Mouse (Mus musculus): ENCODE data around the gene Tap1. TPM values are rescaled to one million over a fixed set of nuclear protein-coding genes. Genes with fewer than 3 reads are reported as not detected.
A peak's percentile ranks its signal among the peaks of the same experiment; 100 is the strongest.

Gene Tap1
- total and polyA plus RNA-seq, 3 experiments, result 102 to 184 (median 157) TPM

- no peak for TF ChIP-seq SMC3 (IDR thresholded peaks at IDR 0.05; ENCODE audit: low read depth, low read length)
Observed at GRCm38 (mm10) chr17:34179913-34180859, 7.2 kb upstream of the Tap1 start (continued).

GRCm38 (mm10) chr17:34183564-34184219, 3.7 kb upstream of the Tap1 start:
- H3K4me3 ChIP-seq (replicated peaks in 1 of 3; ENCODE audit: low read depth in 2 of 3, low read length in 2 of 3, poor library complexity in 1 of 3), result no peak overlapping the region
- H3K36me3 ChIP-seq (replicated peaks in 1 of 2; ENCODE audit: control insufficient read depth in 1 of 2, insufficient read depth in 1 of 2, low read length in 1 of 2), result peaks cover 27 to 44% of the 10 kb centered on the region in 2 experiments
- H3K4me2 ChIP-seq (ENCODE audit: insufficient read depth, low read depth, poor library complexity, severe bottlenecking), result no peak overlapping the region
- no peak overlapping the region for H3K9ac ChIP-seq (ENCODE audit: insufficient read depth, low read depth)
- no peak for DNase-seq (ENCODE audit: extremely low read depth)
- H3K27ac ChIP-seq (ENCODE audit: insufficient read depth, low read depth), result 0 out of 2 replicates have a peak overlapping the region, but pooled peaks have one; percentile 1
- no peaks in the 10 kb centered on the region for H3K27me3 ChIP-seq (replicated peaks)
- H3K79me2 ChIP-seq (replicated peaks; ENCODE audit: control insufficient read depth, extremely low read depth, insufficient read depth, poor library complexity, severe bottlenecking), result peaks cover 52% of the 10 kb centered on the region
- peaks cover 17 to 61% of the 10 kb centered on the region in 2 experiments; a peak in 3 of 4 replicates for H3K4me1 ChIP-seq (ENCODE audit: control insufficient read depth in 1 of 2, insufficient read depth in 2 of 2)
- dilution Hi-C loops (cut with MboI; ENCODE audit: extremely low pct_ligation_motif_present, extremely low pct_unique_long_range_greater_than_20kb, low sequenced_read_pairs) (no loop called here), in situ Hi-C loops (cut with MboI; ENCODE audit: low pct_ligation_motif_present, low pct_unique_long_range_greater_than_20kb, low sequenced_read_pairs) (no loop called here)
- TF ChIP-seq MXI1 (IDR thresholded peaks at IDR 0.05; ENCODE audit: low read depth, low read length) (no peak), TCF12 (IDR thresholded peaks at IDR 0.05; ENCODE audit: low read depth, low read length) (no peak), JUN (IDR thresholded peaks at IDR 0.05; ENCODE audit: insufficient read depth, low read depth, low read length) (no peak), MYC (IDR thresholded peaks at IDR 0.05; ENCODE audit: low read depth, low read length) (no peak), ZNF384 (IDR thresholded peaks at IDR 0.05; ENCODE audit: low read depth, low read length) (no peak), CTCF (conservative IDR thresholded peaks at IDR 0.05 in 1 of 2, IDR thresholded peaks at IDR 0.05 in 1 of 2; ENCODE audit: low read depth in 2 of 2, low read length in 2 of 2) (no peak), MEF2A (IDR thresholded peaks at IDR 0.05; ENCODE audit: borderline replicate concordance, low read depth, low read length) (no peak), ZKSCAN1 (IDR thresholded peaks at IDR 0.05; ENCODE audit: borderline replicate concordance, low read depth, low read length) (no peak), POLR2A (IDR thresholded peaks at IDR 0.05; ENCODE audit: low read depth, low read length) (no peak), BHLHE40 (IDR thresholded peaks at IDR 0.05; ENCODE audit: low read depth, low read length) (no peak)
- no peaks in the 10 kb centered on the region for H3K9me3 ChIP-seq (replicated peaks; ENCODE audit: low read length)

GRCm38 (mm10) chr17:34185526-34185925, 1.8 kb upstream of the Tap1 start:
- peaks cover 35 to 58% of the 10 kb centered on the region in 2 experiments for H3K36me3 ChIP-seq (replicated peaks in 1 of 2; ENCODE audit: control insufficient read depth in 1 of 2, insufficient read depth in 1 of 2, low read length in 1 of 2)
- H3K27ac ChIP-seq (ENCODE audit: insufficient read depth, low read depth), result peak overlapping the region; percentile 98; the same call in 1 of the 2 replicates
- dilution Hi-C loops (cut with MboI; ENCODE audit: extremely low pct_ligation_motif_present, extremely low pct_unique_long_range_greater_than_20kb, low sequenced_read_pairs) (no loop called here), in situ Hi-C loops (cut with MboI; ENCODE audit: low pct_ligation_motif_present, low pct_unique_long_range_greater_than_20kb, low sequenced_read_pairs) (no loop called here)
- TF ChIP-seq ZMIZ1 (IDR thresholded peaks at IDR 0.05; ENCODE audit: low read depth, low read length) (no peak), NELFE (IDR thresholded peaks at IDR 0.05; ENCODE audit: low read depth, low read length) (no peak), USF1 (IDR thresholded peaks at IDR 0.05; ENCODE audit: low read depth, low read length) (no peak), MAX (IDR thresholded peaks at IDR 0.05; ENCODE audit: low read length) (no peak), USF2 (conservative IDR thresholded peaks at IDR 0.05; ENCODE audit: low read depth, low read length) (no peak), SMC3 (IDR thresholded peaks at IDR 0.05; ENCODE audit: low read depth, low read length) (no peak), UBTF (IDR thresholded peaks at IDR 0.05; ENCODE audit: low read depth, low read length) (no peak), TCF12 (IDR thresholded peaks at IDR 0.05; ENCODE audit: low read depth, low read length) (no peak), MAZ (IDR thresholded peaks at IDR 0.05; ENCODE audit: low read depth, low read length) (no peak), MXI1 (IDR thresholded peaks at IDR 0.05; ENCODE audit: low read depth, low read length) (no peak), MYC (IDR thresholded peaks at IDR 0.05; ENCODE audit: low read depth, low read length) (0 out of 2 replicates have a peak, but pooled peaks have one; percentile 8), NRF1 (IDR thresholded peaks at IDR 0.05; ENCODE audit: low read depth, low read length) (no peak), JUND (conservative IDR thresholded peaks at IDR 0.05; ENCODE audit: low read depth, low read length) (no peak), CHD1 (IDR thresholded peaks at IDR 0.05; ENCODE audit: low read depth, low read length) (peak; percentile 64; the same call in 1 of the 2 replicates), RAD21 (IDR thresholded peaks at IDR 0.05; ENCODE audit: low read depth, low read length) (no peak), RCOR1 (conservative IDR thresholded peaks at IDR 0.05; ENCODE audit: low read depth, low read length) (no peak)
- peak overlapping the region; percentile 98 to 100 (median 99) for H3K4me3 ChIP-seq (replicated peaks in 1 of 3; ENCODE audit: low read depth in 2 of 3, low read length in 2 of 3, poor library complexity in 1 of 3)
- no peak for DNase-seq (ENCODE audit: extremely low read depth)
- peak overlapping the region; percentile 63 for H3K4me2 ChIP-seq (ENCODE audit: insufficient read depth, low read depth, poor library complexity, severe bottlenecking)
- no peaks in the 10 kb centered on the region for H3K27me3 ChIP-seq (replicated peaks)
- peak overlapping the region; percentile 100 for H3K9ac ChIP-seq (ENCODE audit: insufficient read depth, low read depth)
- no peaks in the 10 kb centered on the region for H3K9me3 ChIP-seq (replicated peaks; ENCODE audit: low read length)
- H3K4me1 ChIP-seq (ENCODE audit: control insufficient read depth in 1 of 2, insufficient read depth in 2 of 2), result peaks cover 20 to 56% of the 10 kb centered on the region in 2 experiments
- peaks cover 71% of the 10 kb centered on the region for H3K79me2 ChIP-seq (replicated peaks; ENCODE audit: control insufficient read depth, extremely low read depth, insufficient read depth, poor library complexity, severe bottlenecking)

Measured in CH12.LX (cell line).